Mouse (Mus musculus): Measurements from ENCODE around the gene Nek10.
A peak's percentile ranks its signal among the peaks of the same experiment; 100 is the strongest.
"Not testable (repeated sequence)": the region's sequence is repeated elsewhere in the genome, so short reads cannot be mapped to it uniquely, and the experiment has no call there.

Gene Nek10

DNA sequence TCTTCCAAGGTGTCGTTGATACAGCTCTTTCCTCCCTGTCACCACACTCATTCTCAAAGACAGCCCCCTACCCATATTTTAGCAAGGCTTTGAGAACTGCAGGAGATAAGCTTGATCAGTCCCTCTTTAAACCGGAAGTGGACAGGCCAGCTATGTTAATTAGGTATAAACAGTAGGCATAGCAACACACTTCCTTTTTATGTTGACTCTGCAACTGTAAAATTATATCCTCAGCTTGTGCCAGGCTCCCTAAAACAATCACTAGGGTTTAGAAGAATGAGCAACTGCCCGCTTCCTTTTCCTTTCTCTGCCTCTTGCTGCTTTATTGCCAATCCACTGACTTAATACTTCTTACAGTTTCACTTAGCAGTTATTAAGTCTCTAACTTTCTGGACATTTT lies 67.2 kb downstream of the Nek10 start:
- DNase-seq (ENCODE audit: low spot score), result no peak

DNA sequence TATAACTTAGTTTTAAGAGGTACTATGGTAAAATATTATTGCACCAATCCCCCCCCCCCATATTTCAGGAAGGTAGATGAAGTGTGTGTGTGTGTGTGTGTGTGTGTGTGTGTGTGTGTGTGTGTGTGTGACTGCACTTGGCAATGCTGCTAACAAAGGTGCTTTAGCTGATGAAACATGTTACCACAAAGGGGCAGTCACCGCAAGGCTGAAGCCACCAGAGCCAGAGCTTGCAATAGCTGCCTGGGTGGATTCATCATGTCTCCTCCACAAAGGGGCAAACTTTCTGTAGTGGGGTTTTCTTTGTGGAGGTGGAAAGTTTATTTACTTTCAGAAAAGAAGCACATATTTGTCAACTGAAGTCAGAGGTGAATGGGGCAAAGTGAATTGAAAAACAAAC lies 67.9 kb downstream of the Nek10 start:
- no peak for DNase-seq (ENCODE audit: low spot score)

DNA sequence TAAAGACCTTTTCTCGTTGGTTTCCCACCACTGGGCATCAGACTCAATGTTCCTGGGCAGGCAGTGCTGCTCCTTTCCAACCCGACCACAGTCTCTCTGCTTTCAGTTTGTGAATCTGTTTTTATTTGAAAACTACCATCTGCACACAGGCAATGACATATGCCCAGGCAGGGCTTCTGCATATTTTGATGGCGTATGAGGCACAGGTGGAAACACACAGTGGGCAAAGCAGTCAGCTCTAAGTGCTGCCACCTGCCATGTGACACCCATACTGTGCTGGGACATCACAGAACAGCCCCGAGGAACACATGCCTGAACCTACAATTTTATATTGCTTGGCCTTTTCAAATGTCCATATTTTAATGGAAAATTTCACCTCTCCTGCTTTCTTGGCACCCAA lies 68.5 kb downstream of the Nek10 start:
- DNase-seq (ENCODE audit: low spot score), result no peak

DNA sequence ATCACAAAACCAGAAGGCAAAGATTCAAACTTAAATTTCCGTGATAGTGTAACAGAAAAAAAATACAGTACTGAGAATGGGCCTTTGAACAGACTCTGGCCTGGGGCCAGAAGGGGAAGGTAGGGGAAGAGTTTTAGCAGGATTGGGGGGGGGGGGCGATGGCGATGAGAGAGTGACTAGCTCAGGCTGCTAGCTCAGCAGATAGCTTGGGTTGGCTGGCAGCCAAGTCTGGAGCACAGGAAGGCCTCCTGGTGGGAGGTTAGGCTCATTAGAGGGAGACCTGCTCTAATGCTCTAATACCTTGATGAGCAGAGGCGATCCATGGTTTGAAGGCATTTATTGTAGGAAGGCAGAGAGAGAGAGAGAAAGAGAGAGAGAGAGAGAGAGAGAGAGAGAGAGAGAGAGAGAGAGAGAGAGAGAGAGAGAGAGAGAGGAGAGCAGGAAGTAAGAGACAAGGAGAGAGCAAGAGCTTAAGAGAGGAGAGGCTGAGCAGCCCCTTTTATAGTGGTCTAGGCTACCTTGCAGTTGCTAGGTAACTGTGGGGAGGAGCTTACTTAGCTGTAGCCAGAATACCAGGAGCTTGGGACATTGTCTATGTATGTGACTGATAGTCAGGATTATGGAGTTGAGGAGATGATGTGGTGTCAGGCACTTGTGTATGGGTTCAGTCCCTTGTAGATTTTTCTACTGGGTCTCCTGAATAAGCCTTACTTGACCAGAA lies 90.9 kb downstream of the Nek10 start:
- no peak for DNase-seq (ENCODE audit: low spot score)

DNA sequence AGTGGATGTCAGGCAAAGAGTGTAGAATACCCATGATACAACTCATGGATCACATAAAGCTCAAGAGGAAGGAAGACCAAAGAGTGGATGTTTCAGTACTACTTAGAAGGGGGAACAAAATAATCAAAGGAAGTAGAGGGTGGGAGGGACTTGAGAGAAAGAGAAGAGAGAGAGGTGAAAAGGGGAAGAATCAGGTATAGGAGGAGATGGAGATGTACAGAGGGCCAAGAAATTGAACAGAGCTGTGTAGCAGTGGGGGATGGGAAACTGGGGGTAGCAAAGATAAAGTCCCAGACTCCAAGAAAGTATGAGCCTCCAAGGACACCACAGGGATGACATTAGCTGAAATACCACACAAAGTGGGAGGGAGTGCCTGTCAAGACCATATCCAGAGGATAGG lies 91.6 kb downstream of the Nek10 start:
- no peak for DNase-seq (ENCODE audit: low spot score)

DNA sequence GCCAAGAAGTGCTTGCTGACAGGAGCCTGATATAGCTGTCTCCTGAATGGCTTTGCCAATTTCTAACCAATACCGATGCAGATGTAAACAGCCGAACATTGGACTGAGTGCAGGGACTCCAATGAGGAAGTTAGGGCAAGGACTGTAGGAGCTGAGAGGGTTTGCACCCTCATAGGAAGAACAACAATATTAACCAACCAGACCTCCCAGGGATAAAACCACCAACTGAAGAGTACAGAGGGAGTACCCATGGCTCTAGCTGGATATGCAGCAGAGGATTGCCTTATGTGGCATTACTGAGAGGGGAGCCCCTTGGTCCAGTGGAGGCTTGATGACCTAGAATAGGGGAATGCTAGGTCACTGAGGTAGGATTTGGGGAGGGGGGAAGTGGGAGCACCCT lies 92.1 kb downstream of the Nek10 start:
- no peak for DNase-seq (ENCODE audit: low spot score)

DNA sequence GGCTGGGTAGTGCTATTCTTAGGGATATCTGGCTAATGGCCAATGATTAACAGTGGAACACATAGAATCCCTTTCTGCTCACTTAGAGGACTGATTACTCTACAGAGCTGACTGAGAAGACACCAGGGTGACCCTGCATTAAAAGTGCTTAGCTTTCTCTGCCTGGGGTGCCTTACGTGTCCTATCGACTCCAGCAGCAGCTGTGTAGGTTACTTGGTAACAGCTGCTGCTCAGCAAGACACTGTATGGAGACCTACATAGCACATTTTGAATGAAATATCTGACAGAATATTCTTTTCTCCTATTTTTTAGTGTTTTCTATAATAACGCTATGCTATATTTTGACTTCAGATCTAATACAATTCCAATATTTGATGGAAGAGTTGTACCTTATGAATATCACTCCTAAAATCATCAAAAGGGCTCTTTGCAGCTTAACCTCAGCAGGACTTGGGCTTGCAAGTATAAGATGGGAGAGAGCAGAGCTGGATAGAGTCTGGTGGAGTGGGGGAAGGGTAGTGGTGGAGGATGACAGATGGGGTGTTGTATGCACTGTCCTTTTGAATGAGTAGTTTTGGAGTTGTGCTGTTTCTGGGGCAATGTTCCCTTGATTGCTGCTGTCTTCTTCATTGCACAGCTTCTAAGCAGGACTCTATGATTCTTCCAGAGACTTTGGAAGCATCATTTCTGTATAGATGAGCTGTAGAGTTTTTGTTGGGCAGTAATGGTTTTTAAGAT lies 93.4 kb downstream of the Nek10 start:
- DNase-seq (ENCODE audit: low spot score), result no peak

DNA sequence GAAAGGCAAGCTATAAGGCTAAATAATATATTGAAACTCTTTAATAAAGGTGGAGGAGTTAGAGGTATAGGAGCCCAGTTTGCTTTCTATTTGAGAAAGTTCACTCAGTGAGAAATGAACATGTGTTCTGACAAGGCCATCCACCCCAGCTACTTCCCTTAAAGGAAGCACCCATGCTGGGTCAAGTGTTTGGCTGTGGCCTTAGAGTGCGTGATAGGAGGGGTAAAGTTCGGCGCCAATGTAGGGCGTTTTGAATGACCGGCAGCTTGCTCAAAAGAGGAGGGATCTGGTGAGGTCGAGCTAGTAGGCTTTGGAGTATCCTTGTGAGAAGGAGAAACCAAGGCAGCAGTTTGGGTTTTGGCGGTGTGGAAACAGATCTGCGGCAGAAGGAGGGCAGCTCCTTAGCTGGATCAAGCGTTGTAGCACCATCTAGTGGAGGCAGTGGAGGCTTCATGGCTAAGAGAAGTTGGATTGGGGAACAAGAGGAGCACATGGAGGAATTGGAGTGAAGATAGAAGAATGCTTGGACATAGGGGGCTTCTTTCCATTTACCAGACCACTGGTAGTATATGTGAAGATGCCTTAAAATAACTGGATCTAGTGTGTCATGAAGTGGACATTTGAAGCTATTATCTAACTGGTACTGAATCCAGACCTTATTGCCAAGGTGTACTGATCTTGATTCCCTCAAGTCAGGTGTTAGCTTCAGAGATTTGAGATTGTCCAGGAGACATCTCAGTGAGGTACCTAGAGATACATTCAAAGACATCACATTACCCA lies 101.7 kb downstream of the Nek10 start:
- DNase-seq (ENCODE audit: low spot score), result peak; percentile 52

DNA sequence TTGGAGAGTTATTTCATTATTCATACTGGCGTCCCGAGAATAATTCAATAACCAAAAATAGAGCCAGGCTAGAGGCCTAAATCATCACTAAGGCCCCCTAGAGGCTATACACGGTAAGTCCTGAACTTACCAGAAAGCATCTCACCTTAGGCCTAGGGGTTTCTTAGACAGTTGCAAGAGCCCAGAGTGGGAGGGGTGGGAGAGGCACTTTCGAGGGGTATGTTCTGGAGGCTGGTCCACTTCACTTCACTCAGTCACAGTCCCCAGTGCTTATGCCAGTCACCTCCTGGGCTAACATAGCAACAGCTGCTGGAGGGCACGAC lies 102.3 kb downstream of the Nek10 start:
- DNase-seq (ENCODE audit: low spot score), result no peak

DNA sequence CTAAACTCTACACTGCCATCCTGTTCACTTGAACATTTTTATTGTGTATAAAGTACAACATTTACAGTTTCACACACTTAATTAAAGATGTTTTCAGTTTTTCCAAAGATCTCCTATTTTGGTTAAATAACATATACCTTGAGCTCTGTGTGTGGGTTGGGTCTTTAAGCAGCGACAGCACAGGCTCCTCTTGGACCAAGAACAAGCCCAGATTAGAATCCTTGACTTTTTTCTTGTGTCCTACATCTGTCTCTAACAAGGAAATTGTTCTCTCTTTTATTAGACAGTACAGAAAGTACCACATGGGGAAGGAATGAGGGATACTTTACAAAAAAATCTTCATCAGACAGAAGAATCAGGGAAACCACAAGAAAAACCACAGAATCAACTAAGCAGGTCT lies 122.4 kb downstream of the Nek10 start:
- no peak for DNase-seq (ENCODE audit: low spot score)

DNA sequence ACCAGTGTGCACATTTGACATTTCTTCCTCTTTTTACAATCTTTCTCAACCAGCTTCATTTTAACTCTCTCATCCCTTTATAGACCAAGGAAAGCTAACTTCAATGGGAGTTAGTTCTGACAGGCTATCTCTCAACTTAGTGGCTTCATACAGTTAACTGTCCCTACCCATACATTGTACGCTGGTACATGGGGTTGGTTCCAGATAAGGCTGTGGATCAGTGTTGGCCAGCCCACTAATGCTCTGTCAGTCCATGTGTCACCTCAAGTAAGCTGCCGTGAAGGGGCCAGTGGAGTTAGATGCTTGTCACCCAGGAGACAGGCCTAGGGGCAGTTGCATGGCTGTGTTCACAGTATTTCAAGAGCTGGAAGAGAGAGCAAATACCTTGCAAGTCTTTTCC lies 124.3 kb downstream of the Nek10 start:
- no peak for DNase-seq (ENCODE audit: low spot score)

DNA sequence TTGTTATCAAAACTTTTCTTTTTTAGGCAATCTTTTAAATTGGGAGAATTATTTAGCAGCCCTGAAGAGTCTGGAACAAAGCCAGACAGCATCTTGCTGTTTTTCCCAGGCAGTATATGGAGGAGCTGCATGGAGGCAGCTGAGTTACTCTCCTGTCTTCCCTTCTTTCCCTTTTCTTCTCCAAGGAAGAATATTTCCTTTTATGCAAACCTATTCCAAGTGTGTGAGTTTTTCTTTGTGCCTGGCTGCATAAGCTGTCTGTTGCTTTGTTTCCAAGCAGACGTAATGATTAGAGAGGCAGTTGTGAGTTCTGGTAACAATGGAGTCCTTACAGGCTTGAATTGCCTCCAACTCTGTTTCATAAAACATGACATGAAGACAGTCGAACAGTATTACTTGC lies 131.8 kb downstream of the Nek10 start:
- DNase-seq (ENCODE audit: low spot score), result no peak

DNA sequence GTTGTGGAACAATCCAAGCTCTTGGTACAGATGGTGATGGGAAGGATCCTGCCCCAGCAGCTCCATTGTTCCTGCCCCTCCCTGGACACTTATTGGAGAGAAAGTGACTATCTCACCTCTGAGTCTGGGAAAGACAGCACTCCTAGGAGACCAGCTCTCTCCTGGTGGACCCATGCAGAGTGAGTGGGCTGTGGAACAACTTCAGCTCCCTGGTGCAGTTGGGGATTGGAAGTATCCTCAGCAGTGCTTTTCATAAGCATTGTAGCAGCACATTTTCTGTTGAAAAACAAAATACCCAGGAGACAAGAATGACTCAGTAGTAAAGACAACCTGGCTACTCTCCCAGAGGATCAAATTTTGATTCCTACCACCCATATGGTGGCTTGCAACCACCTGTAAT lies 142.7 kb downstream of the Nek10 start:
- DNase-seq (ENCODE audit: low spot score), result no peak

DNA sequence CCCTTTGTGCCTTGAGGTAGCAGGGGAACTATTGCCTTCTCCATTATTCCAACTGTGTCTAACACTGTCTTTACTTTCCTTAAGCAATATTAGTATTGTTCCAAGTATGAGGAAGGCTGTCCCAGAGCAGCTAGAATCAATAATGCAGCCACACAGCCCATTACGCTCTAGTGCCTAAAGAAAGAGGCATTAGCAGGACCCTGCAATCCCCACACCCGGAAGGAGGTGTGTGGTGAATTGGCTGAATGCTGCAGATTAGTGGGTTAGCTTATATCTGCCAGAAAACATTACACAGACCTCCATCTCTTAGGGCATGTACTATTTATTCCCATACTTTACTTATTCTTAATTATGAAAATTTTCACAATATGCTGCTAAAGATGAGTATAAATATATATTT lies 145.8 kb downstream of the Nek10 start:
- DNase-seq (ENCODE audit: low spot score), result no peak

DNA sequence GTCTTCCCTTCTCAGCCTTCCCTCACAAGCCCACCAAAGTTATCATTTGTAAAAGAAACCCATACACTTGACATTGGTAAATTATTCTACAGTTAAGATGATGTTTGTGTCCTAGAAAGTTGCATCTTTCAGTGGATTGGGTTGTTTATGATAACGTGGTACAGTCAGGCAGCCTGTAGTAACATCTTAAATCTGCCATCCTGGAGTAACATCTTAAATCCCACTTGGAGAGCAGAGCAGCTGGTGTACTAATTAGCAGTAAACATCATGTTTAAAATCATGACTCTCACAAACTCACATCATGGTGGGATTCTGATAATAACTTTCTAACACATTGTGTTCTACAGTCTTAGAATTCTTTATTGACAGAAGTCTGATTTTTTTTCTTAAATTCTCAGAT lies 148.6 kb downstream of the Nek10 start:
- DNase-seq (ENCODE audit: low spot score), result no peak

DNA sequence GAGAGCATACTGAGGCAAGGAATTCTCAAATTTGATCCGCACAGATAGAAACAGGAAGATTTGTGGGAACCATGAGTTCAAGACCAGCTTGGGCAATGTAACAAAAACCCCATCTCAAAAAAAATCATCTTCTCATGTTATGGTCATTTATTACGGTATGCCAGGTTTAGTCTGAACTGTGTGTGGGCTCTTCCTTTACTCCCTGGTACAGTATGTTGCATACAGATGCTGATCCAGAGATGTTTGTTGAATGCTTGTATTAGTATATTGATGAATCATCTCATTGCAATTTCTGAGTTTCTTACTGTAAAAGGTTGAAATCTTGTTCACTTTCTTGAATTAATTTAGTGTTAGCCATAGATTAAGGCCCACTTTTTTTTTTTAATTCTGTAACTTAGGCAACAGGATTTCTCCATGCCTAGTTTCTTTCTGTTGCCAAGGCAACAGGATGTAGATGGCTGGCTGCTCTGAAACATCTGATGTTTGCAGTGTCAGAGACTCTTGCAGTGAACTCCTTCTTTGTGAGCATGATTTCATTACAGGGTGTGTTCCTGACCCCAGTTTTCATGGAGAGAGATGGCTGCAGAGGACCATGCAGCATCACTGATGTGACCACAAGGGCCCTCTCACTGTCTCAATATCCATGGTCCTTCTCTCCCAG lies 156.7 kb downstream of the Nek10 start:
- DNase-seq (ENCODE audit: low spot score), result no peak

DNA sequence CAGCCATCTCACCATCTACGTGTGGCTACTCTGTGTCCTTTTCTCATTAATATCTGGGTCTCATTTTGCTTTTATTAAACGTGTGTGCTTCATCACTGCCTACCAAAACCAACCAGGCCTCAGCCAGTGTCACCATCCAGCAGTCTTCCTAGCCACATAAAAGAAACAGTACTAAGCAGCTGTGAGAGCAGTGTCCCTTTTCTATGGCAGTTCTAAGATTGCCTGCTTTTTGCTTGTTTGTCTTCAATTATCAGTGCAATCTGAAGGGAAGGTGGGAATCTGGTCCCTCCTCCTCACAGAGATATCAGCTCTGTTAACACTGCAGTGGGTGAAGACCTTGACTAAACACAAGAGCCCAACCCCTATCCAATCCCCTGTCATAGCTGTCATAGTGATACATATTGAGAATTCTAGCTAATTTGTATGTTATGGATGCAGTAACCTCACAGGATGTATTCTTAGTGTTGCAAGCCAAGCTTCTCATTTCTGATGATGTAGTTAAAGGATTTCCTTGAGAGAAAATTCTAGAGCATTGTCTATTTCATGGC lies 157.3 kb downstream of the Nek10 start:
- DNase-seq (ENCODE audit: low spot score), result no peak

DNA sequence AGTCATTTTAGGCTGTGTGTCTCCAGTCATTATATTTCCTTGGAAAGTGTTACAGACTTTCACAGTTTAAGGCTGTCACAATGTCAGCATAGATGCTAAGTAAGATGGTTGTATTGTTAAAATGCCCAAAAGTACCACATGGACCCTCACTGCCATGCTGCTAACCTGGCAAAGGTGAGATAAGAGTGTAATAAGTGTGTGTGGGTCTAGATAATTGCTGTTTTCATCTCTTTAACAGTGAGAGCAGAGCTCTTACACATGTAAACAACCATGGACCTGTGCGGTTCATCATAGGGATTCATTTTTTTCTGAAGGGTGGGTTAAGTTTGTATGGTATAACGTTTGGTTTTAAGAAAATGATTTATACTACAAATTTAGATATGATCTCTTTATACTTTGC lies 167.4 kb downstream of the Nek10 start:
- no peak for DNase-seq (ENCODE audit: low spot score)

DNA sequence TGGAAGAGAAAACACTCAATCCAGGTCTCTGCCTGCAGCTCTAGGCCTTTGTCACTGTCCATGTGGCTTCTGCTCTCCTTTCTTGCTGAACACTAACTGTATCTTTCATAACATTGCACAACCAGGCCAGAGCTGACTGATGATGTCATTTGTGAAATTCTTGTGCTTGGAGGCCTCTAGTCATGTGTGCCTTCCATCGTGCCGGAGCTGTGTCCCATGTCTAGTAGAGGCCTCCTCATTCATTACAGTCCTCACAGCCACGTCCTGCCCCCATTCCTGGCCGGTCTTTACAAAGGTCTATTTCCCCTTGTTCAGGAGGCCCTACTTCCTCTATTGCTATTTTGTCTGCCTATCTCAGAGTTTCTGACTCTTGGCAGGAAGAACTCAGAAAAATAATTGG lies 167.8 kb downstream of the Nek10 start:
- DNase-seq (ENCODE audit: low spot score), result no peak

DNA sequence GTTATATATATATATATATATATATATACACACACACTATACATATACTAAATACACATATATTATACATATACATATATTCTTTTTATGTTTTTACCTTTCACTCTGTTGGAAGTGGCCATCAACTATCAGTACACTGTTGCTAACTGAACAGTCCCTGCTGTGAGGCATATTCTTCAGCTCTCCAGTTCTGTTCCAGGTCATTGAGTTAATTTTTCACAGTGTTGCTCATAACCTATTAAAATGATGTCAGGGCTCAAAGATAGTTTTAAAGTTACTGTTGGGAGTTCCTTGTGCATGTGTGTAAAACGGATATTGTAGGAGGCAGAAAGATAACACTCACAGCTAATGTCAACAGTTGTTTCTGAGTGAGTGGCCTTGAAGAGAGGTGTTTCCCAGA lies 170.9 kb downstream of the Nek10 start:
- no peak for DNase-seq (ENCODE audit: low spot score)

DNA sequence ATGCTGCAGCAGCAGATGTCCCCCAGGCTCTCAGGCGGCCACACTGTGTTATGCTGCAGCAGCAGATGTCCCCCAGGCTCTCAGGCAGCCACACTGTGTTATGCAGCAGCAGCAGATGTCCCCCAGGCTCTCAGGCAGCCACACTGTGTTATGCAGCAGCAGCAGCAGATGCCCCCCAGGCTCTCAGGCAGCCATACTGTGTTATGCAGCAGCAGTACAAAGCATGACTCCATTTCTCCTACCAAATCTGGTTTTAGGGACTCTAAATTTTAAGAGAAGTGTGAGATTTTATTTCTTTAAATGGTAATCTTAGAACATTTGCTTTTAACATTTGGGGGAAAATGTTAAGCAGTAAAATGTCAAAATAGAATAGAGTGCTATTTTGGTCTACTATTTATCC lies 180.9 kb downstream of the Nek10 start:
- DNase-seq (ENCODE audit: low spot score), result not testable (repeated sequence)

All from ovary, postnatal 14 days (tissue).